Mouse (Mus musculus) midbrain, embryonic 14.5 days (tissue): Measurements from ENCODE around the gene Gpm6b. TPM values are rescaled to one million over a fixed set of nuclear protein-coding genes. Genes with fewer than 3 reads are reported as not detected.

Experiments used
- ATAC-seq: fragments of 200-750 bp; cut with Nextera tagmentation; 2 replicates; pipeline ENCODE4 v1.8.0; 2017; ENCODE audit warnings: moderate number of reproducible peaks, moderate library complexity; ENCODE audit not compliant: low FRiP score, low TSS enrichment
- DNase-seq: peaks from one replicate; pipeline ENCODE4 v3.0.0-alpha.2; 2015
- H3K27ac ChIP-seq: fragments of 300-500 bp; sonication (generic); replicated peaks from 2 replicates; pipeline ENCODE4 v1.5.1; 2014; ENCODE audit warnings: mild to moderate bottlenecking, low read depth, low read length, moderate library complexity
- H3K27me3 ChIP-seq: fragments of 300-500 bp; sonication (generic); 2 replicates; pipeline ENCODE4 v1.6.1; 2014; ENCODE audit warnings: low read length, control low read depth, mixed read lengths; ENCODE audit not compliant: control insufficient read depth, insufficient read depth
- H3K36me3 ChIP-seq: fragments of 300-500 bp; sonication (generic); 2 replicates; pipeline ENCODE4 v1.6.1; 2014; ENCODE audit warnings: low read length, control low read depth; ENCODE audit not compliant: control insufficient read depth, insufficient read depth
- H3K4me1 ChIP-seq: fragments of 300-500 bp; sonication (generic); 2 replicates; pipeline ENCODE4 v1.6.1; 2014; ENCODE audit warnings: mild to moderate bottlenecking, antibody characterized with exemption, low read length, control low read depth; ENCODE audit not compliant: control insufficient read depth, insufficient read depth
- H3K4me2 ChIP-seq: fragments of 300-500 bp; sonication (generic); 2 replicates; pipeline ENCODE4 v1.6.1; 2014; ENCODE audit warnings: mild to moderate bottlenecking, low read length, moderate library complexity
- H3K4me3 ChIP-seq: fragments of 300-500 bp; sonication (generic); replicated peaks from 2 replicates; pipeline ENCODE4 v1.5.1; 2014; ENCODE audit warnings: low read depth, low read length
- H3K9ac ChIP-seq: fragments of 300-500 bp; sonication (generic); replicated peaks from 2 replicates; pipeline ENCODE4 v1.6.1; 2014; ENCODE audit warnings: mild to moderate bottlenecking, low read length, moderate library complexity
- H3K9me3 ChIP-seq: fragments of 300-500 bp; sonication (generic); 2 replicates; pipeline ENCODE4 v1.6.1; 2016; ENCODE audit warnings: low read length, control low read depth, mixed read lengths; ENCODE audit not compliant: control insufficient read depth
- WGBS: fragments of 180-500 bp; shearing (Covaris S2); extraction: QIAGEN DNeasy Blood & Tissue Kit; methylation state at CpG from one replicate; pipeline ENCODE4 v1.1.7; 2014; 5-methylcytosine and 5-hydroxymethylcytosine counted together
- polyA plus RNA-seq: library from polyadenylated mRNA; unstranded; fragments of >200 nt; fragmentation: Nextera tagmentation; extraction: Ambion mirVana; gene quantifications from 2 replicates; pipeline ENCODE4 v1.2.1, GENCODE M21; 2014

Gene Gpm6b
- polyA plus RNA-seq, 1 experiment from 2014 or later: 227 TPM

DNA sequence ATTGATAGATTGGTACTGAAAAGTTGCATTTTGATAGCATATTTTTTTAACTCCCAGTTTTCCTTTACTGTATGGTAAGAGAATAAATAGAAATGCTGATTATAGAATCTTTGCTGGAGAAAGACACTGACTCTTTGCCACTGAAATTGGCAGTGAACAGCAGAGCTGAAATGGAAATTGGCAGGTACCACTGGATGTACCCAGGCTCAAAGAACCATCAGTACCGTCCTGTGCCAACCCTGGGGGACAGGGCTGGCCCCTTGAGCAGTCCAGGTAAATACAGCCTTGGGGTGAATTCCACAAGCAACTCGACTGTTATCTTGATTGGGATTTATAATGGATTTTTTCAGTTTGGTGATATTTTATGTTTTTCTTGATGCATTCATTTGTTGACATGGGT, 114.7 kb downstream of the Gpm6b start:
- Histone ChIP-seq H3K4me1 (peaks cover 18% of the 10 kb centered on the region; the same call in 1 of the 2 replicates), H3K36me3 (no peaks in the 10 kb centered on the region), H3K9me3 (no peaks in the 10 kb centered on the region), H3K27ac (no peak overlapping the region), H3K27me3 (no peaks in the 10 kb centered on the region), H3K9ac (no peak overlapping the region), H3K4me2 (no peak overlapping the region), H3K4me3 (no peak overlapping the region)
- ATAC-seq (no peak), DNase-seq (no peak)
- 67% methylated on average over 2 of the region's 2 CpGs for WGBS

DNA sequence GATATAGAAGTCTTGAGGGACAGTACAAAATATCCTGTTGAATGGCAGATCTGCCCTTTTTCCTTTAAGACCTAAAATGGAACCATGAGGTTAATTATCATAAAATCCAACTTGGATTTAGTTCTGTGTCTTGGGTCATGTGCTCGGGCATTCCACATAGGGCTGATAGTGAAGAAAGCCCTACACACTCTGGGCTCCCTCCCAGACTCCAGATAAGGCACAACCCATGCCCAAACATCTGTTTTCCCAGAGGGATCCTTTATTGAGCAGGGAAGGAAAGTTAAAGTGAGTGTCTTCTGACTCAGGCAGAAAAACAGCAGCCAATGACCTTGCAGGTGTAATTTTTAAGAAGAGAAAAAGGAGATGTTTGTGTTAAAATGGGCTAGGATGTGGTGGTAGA, 116.2 kb downstream of the Gpm6b start:
- ATAC-seq (no peak), DNase-seq (no peak)
- Histone ChIP-seq H3K4me2 (no peak overlapping the region), H3K36me3 (no peaks in the 10 kb centered on the region), H3K4me1 (peaks cover 9% of the 10 kb centered on the region; the same call in 1 of the 2 replicates), H3K27me3 (no peaks in the 10 kb centered on the region), H3K9ac (no peak overlapping the region), H3K27ac (no peak overlapping the region), H3K4me3 (no peak overlapping the region), H3K9me3 (no peaks in the 10 kb centered on the region)
- 69% methylated on average over 1 of the region's 1 CpGs for WGBS

DNA sequence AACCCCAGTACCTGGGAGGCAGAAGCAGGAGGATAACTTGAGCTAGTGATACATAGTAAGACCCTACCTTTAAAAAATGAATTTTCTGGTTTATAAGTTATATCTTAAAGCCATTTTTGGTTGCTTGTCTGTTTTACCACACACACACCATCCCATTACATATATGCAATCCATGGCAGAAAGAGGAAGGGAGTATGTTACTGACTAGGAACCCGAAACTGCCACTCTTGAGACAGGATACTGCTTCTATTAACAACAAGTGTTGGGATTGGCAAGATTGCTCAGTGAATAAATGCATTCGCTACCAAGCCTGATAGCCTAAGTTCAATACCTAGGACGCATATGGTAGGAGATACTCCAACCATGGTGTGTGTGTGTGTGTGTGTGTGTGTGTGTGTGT, 117.6 kb downstream of the Gpm6b start:
- no peak overlapping the region for H3K4me3 ChIP-seq
- 0 out of 2 replicates have a peak, but pooled peaks cover 3% of the 10 kb centered on the region for H3K4me1 ChIP-seq
- H3K9me3 ChIP-seq: no peaks in the 10 kb centered on the region
- no peak overlapping the region for H3K9ac ChIP-seq
- WGBS: 94% methylated on average over 3 of the region's 3 CpGs
- DNase-seq: no peak
- no peaks in the 10 kb centered on the region for H3K27me3 ChIP-seq
- H3K36me3 ChIP-seq: no peaks in the 10 kb centered on the region
- no peak overlapping the region for H3K27ac ChIP-seq
- no peak overlapping the region for H3K4me2 ChIP-seq
- no peak for ATAC-seq

DNA sequence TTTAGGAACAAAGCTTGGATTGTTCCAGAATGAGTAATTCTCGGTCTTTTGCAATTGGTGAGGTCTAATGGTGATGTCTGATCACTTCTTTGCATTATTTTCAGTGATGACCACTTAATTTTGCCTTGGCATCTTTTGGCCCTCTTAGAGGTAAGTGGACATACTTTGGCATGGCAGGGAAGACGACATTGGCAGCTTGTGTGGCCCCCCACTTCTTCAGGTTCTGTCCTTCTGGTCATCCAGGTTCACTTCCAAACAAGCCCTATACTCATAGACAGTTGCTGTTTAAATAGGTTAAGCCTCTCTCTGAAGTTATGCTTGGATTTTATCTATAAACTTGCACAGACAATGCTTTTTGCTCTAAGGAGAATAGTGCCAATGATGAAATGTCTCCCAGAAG, 120.2 kb downstream of the Gpm6b start:
- DNase-seq (no peak), ATAC-seq (no peak)
- Histone ChIP-seq H3K36me3 (no peaks in the 10 kb centered on the region), H3K9me3 (no peaks in the 10 kb centered on the region), H3K27me3 (no peaks in the 10 kb centered on the region), H3K4me3 (no peak overlapping the region), H3K9ac (no peak overlapping the region), H3K4me1 (no peaks in the 10 kb centered on the region), H3K27ac (no peak overlapping the region), H3K4me2 (no peak overlapping the region)
- WGBS: 73% methylated on average over 2 of the region's 2 CpGs

DNA sequence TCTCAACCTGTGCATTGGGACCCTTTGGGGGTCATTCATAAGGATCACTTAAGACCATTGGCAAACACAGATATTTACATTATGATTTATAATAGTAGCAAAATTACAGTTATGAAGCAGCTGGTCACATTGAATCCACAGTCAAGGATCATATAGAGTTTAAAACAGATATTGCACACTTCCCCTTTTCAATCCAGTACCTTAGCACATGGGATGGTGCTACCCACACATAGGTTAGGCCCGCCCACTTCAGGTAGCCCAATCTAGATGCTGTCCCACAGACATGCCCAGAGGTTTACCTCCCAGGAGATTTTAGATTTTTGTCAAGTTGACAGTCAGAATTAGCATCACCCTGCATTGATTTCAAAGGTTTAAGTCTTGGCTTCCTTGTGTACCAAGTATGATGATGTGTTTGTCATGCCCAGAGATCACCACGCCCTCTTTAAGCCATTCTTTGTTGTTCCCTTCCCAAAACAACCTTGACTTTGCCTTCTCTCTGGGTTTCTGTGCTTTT, 121.3 kb downstream of the Gpm6b start:
- Histone ChIP-seq H3K9me3 (no peaks in the 10 kb centered on the region), H3K4me1 (no peaks in the 10 kb centered on the region), H3K36me3 (no peaks in the 10 kb centered on the region), H3K27ac (no peak overlapping the region), H3K4me2 (no peak overlapping the region), H3K9ac (no peak overlapping the region), H3K4me3 (no peak overlapping the region), H3K27me3 (no peaks in the 10 kb centered on the region)
- ATAC-seq (no peak), DNase-seq (no peak)
- WGBS: 85% methylated on average over 2 of the region's 2 CpGs

DNA sequence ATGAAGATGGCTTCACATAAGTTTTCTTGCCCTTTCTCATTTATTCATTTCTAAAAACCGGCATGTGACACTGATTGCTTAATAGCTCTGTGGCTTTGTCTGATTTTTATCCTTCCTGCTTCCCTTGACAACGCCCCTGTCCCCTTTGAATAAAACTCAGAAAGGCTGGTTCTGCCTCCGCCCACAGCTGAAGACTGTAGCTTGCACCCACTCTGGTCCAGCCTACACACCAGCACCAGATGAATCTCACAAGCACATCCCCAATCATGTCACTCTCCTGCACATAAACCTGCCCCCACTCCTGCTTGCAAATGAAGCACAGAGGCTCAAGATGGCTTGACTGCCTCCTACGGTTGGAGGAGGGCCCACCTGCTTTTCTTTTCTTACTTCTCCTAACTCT, 121.7 kb downstream of the Gpm6b start:
- no peaks in the 10 kb centered on the region for H3K4me1 ChIP-seq
- H3K9me3 ChIP-seq: no peaks in the 10 kb centered on the region
- no peak overlapping the region for H3K4me3 ChIP-seq
- H3K9ac ChIP-seq: no peak overlapping the region
- WGBS: 91% methylated on average over 4 of the region's 4 CpGs
- no peak overlapping the region for H3K4me2 ChIP-seq
- no peaks in the 10 kb centered on the region for H3K27me3 ChIP-seq
- H3K27ac ChIP-seq: no peak overlapping the region
- H3K36me3 ChIP-seq: no peaks in the 10 kb centered on the region
- no peak for DNase-seq
- no peak for ATAC-seq

DNA sequence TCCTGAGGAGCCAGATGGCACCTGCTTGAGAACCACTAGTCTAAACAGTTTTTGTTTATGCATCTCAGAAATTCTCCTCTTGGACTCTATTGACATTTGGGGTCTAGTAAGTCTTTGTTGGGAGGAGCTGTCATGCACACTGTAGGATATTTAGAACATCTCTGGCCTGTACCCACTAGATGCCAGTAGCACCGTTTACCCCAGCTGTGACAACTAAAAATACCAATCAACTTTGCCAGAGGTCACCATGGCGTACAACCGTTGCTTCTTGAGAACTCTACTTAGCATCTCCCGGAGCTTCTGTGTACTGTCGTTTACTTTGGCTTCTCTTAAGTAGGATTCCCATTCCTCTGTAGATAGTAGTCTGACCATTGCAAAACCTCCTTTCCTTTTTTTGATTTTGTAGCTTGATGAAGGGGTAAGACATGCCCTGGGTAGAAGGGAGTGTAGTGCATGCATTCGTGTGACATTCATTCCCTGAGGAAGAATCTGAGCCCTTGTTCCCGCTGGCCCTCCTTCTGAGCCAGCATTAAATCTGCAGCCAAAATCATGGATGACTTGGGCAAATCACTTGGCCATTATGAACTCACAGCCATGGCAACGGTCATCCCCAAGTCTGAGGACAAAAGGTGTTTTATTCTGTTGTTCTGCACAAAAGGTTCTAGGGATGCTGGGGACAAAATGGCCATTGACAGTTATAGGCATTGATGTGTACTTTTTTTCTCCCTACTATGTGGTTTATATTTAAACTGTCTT, 126.9 kb downstream of the Gpm6b start:
- Histone ChIP-seq H3K27ac (no peak overlapping the region), H3K9ac (no peak overlapping the region), H3K9me3 (no peaks in the 10 kb centered on the region), H3K36me3 (0 out of 2 replicates have a peak, but pooled peaks cover 3% of the 10 kb centered on the region), H3K4me3 (no peak overlapping the region), H3K4me2 (no peak overlapping the region), H3K27me3 (no peaks in the 10 kb centered on the region), H3K4me1 (no peaks in the 10 kb centered on the region)
- no peak for ATAC-seq
- WGBS: 62% methylated on average over 8 of the region's 8 CpGs
- DNase-seq: no peak

DNA sequence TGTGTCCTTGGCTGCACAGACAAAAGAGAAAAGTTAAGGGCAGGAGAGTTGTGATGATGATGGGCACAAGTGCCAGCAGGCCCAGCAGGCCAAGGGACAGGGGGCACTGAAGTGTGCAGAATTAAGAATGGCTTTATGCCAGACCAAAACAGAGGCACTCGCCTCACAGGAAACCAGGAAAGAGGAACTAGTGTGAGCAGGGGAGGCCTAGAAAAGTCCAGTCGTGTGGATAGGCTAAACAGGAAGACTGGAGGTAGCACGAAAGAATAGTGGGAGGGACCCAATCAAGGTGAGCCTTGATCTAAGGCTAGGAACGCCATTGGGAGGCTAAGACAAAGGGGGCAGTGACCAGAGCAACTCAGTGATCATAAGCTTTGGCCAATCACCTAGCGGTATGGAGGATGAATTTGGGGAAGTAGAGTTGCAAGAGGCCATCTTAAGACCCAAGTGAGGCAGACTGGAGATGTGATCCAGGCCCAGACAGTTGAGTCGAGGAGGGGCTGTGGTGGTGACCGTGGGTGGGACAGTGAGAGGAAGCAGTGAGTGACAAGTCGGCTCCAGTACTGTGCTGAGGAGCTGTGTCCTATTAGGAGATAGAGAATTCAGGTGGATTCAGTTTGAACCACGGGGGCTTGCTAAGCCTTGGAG, 138.1 kb downstream of the Gpm6b start:
- Histone ChIP-seq H3K27me3 (no peaks in the 10 kb centered on the region), H3K4me2 (no peak overlapping the region), H3K9me3 (no peaks in the 10 kb centered on the region), H3K9ac (no peak overlapping the region), H3K4me1 (no peaks in the 10 kb centered on the region), H3K27ac (no peak overlapping the region), H3K4me3 (no peak overlapping the region), H3K36me3 (peaks cover 47% of the 10 kb centered on the region)
- 82% methylated on average over 9 of the region's 9 CpGs for WGBS
- DNase-seq (no peak), ATAC-seq (no peak)

DNA sequence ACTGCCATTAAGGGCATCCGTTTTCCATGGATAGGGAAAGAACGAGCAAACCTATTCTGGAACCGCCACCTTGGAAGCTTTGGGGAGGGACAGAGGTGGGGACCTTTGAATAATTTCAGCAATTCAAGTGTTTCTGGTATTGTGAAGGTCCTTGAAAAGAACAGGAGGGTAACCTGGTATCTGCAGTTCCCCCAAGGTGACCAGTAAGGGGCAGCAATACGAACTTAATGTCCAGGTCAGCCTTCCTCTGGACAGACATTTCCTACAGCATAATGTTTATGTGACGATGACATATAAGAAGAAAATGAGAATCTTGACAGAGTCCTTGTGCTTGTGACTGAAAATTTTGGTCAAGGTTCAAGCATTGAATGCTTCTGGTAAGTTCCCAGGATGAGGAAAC, 139.9 kb downstream of the Gpm6b start:
- WGBS: 89% methylated on average over 5 of the region's 5 CpGs
- no peaks in the 10 kb centered on the region for H3K9me3 ChIP-seq
- peaks cover 61% of the 10 kb centered on the region for H3K36me3 ChIP-seq
- H3K27me3 ChIP-seq: no peaks in the 10 kb centered on the region
- no peak overlapping the region for H3K4me2 ChIP-seq
- H3K9ac ChIP-seq: no peak overlapping the region
- no peaks in the 10 kb centered on the region for H3K4me1 ChIP-seq
- ATAC-seq (no peak), DNase-seq (no peak)
- H3K4me3 ChIP-seq: no peak overlapping the region
- no peak overlapping the region for H3K27ac ChIP-seq
